Mouse (Mus musculus) forebrain, embryonic 15.5 days (tissue): ENCODE measurements at regions not wholly inside any gene's neighbourhood (a gene's known extent, or its start where the extent isn't known, plus 50 kb on each side); places are given as distances from the start of the nearest gene placed in this dataset.

Experiments used
- ATAC-seq: fragments of 200-750 bp; cut with Nextera tagmentation; replicated peaks from 2 replicates; pipeline ENCODE4 v1.8.0; 2017; ENCODE audit warnings: mild to moderate bottlenecking, moderate TSS enrichment, moderate library complexity
- H3K27ac ChIP-seq: fragments of 300-500 bp; sonication (generic); replicated peaks from 2 replicates; pipeline ENCODE4 v1.5.1; 2015; ENCODE audit warnings: mild to moderate bottlenecking, inconsistent platforms
- H3K27me3 ChIP-seq: fragments of 300-500 bp; sonication (generic); 2 replicates; pipeline ENCODE4 v1.6.1; 2015; ENCODE audit warnings: inconsistent platforms
- H3K36me3 ChIP-seq: fragments of 300-500 bp; sonication (generic); 2 replicates; pipeline ENCODE4 v1.6.1; 2015; ENCODE audit warnings: mild to moderate bottlenecking, inconsistent platforms
- H3K4me1 ChIP-seq: fragments of 300-500 bp; sonication (generic); 2 replicates; pipeline ENCODE4 v1.6.1; 2015; ENCODE audit warnings: inconsistent platforms
- H3K4me2 ChIP-seq: fragments of 300-500 bp; sonication (generic); replicated peaks from 2 replicates; pipeline ENCODE4 v1.6.1; 2015; ENCODE audit warnings: mild to moderate bottlenecking, inconsistent platforms
- H3K4me3 ChIP-seq: fragments of 300-500 bp; sonication (generic); 2 replicates; pipeline ENCODE4 v1.5.1; 2015; ENCODE audit warnings: mild to moderate bottlenecking, inconsistent platforms
- H3K9ac ChIP-seq: fragments of 300-500 bp; sonication (generic); replicated peaks from 2 replicates; pipeline ENCODE4 v1.6.1; 2015; ENCODE audit warnings: mild to moderate bottlenecking, inconsistent platforms
- H3K9me3 ChIP-seq: fragments of 300-500 bp; sonication (generic); 2 replicates; pipeline ENCODE4 v1.6.1; 2016; ENCODE audit warnings: inconsistent platforms
- WGBS: fragments of 180-500 bp; shearing (Covaris S2); methylation state at CpG from one replicate; pipeline ENCODE4 v1.1.7; 2015; ENCODE audit warnings: mixed read lengths; 5-methylcytosine and 5-hydroxymethylcytosine counted together

DNA sequence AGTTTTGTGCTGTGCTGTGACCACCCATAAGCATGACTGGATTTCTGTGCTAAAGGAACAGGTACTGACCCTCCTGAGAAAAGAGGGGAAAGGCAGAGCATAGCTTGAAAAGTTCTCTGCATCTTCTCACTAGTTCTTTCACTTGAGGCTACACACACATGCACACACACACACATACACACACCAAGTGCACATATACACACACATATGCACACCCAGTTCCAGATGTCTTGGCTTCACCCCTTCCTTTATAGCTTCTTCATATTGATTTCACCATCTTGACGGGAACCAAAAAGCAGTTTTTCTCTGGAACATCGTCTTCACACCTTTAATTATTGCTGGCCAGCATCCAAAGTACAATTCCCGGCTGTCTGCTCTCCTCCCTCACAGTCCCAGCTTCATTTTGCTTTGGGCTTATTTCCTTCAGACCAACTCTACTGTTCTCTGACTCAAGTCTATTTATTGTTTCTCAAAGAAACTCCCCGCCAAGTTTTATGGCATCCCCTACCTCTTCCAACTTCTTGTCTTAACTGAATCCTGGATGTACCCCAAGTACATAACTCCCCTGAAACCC lies 160.2 kb upstream of the Ptgfr start:
- no peak overlapping the region for H3K27ac ChIP-seq
- H3K9me3 ChIP-seq = no peaks in the 10 kb centered on the region
- 49% methylated on average over 4 of the region's 4 CpGs for WGBS
- no peak overlapping the region for H3K4me2 ChIP-seq
- no peak for ATAC-seq
- no peaks in the 10 kb centered on the region for H3K27me3 ChIP-seq
- H3K4me3 ChIP-seq = no peak overlapping the region
- H3K9ac ChIP-seq = no peak overlapping the region
- H3K36me3 ChIP-seq = no peaks in the 10 kb centered on the region
- H3K4me1 ChIP-seq = no peaks in the 10 kb centered on the region

DNA sequence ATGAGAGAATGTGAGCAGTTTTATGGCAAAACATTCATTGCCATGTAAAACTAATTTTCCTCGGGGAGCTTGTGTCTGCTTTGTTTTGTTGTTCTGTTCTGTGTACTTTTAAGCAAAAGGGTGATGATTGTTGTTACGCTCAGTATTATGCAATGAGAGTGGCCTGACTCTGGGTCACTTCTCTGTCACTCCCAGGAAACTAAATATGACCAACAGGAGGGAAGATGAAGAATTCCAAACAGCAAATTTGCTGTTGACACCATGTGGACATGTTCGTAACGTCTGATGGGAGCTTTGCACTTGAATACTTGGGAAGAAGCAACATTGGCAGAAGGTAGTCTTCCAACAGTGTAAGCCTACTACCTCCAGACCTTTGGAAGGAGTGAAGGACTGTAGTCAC lies 159.7 kb upstream of the Ptgfr start:
- no peaks in the 10 kb centered on the region for H3K9me3 ChIP-seq
- no peaks in the 10 kb centered on the region for H3K4me1 ChIP-seq
- no peak overlapping the region for H3K27ac ChIP-seq
- H3K36me3 ChIP-seq = no peaks in the 10 kb centered on the region
- WGBS = 86% methylated on average over 4 of the region's 4 CpGs
- ATAC-seq = no peak
- no peak overlapping the region for H3K4me3 ChIP-seq
- H3K27me3 ChIP-seq = no peaks in the 10 kb centered on the region
- no peak overlapping the region for H3K4me2 ChIP-seq
- H3K9ac ChIP-seq = no peak overlapping the region

DNA sequence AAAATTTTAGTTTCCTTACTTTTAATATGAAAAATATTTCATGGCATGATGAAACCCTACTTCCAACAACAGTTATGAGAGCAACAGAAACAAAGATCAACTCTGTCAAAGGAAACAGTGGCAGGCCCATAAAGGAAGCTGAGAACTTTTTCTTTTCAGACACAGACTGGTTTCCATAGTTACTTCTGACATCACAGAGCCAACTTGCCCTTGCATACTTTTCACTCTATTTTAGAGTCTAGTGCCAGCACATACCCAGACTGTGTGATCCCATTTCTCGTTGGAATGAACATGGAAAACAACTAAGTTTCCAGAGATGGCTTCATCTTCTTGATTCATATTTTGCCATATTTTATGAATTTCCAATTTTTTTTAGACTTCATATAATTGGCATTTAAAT lies 150.8 kb upstream of the Ptgfr start:
- Histone ChIP-seq H3K27me3 (no peaks in the 10 kb centered on the region), H3K4me2 (no peak overlapping the region), H3K4me1 (no peaks in the 10 kb centered on the region), H3K9me3 (no peaks in the 10 kb centered on the region), H3K36me3 (no peaks in the 10 kb centered on the region), H3K4me3 (no peak overlapping the region), H3K9ac (no peak overlapping the region), H3K27ac (no peak overlapping the region)
- WGBS = 57% methylated on average over 1 of the region's 1 CpGs
- ATAC-seq = no peak

DNA sequence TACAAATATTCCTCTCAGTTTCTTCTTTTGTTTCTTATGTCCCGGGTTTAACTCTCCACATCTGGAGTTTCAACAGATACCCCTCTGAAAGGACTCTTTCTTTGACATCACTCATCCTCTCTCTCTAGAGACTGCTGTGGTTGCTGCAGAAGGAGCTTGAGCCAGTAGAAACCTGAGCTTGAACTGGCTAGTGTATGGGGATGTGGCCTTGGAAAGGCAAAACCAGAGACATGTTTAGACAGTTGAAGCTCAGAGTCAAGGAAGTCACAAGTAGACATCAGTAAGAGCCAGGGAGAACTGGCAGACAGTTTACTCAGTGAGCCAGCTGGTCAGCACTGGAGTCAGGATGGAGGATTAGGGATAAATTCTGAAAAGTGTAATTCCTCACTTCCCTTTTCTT lies 140.7 kb upstream of the Ptgfr start:
- H3K9ac ChIP-seq = no peak overlapping the region
- whole genome bisulfite sequencing = 77% methylated on average over 1 of the region's 1 CpGs
- H3K4me2 ChIP-seq = no peak overlapping the region

DNA sequence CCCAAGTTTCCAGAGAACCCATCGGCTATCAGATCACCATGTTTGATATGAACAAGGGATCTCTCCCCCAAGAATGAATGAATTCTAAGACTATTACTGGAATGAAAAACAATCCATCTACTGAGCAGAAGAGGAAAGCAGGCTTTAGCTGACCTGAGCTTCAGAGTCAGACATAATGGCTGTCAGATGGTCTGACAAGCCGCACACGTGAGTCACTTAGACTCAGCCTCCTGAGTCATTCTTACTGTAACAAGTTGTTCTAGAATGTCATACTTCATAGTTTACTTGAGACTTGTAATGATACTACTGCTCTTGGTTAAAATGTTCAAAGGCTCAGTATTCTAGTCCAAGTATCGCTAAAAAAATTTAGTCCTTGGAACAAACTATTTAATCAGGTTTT lies 140.2 kb upstream of the Ptgfr start:
- WGBS = 92% methylated on average over 4 of the region's 4 CpGs
- H3K4me1 ChIP-seq = no peaks in the 10 kb centered on the region

More for the DNA sequence above, 140.7 kb upstream of the Ptgfr start:
- Histone ChIP-seq H3K4me3 (no peak overlapping the region), H3K27ac (no peak overlapping the region), H3K36me3 (no peaks in the 10 kb centered on the region), H3K9me3 (no peaks in the 10 kb centered on the region), H3K27me3 (no peaks in the 10 kb centered on the region), H3K4me1 (no peaks in the 10 kb centered on the region)
- ATAC-seq = no peak

DNA sequence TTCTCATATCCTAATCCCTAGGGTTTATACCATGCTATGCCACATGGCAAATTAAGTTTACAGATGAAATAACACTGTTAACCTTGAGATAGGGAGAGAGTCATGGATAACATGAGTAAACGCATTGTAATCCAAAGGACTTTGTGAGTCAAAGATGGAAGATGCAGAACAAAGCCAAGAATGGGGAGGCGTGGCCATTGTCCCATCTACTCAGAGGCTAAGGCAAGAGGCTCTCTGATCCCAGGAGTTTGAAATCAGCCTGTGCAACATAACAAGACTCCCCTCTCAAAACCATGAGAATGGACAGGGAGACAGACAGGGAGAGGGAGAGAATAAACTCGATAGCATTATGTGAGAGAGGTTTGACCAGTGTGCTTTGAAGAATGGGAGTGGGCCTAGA lies 112.4 kb upstream of the Ptgfr start:
- H3K9ac ChIP-seq = no peak overlapping the region
- no peak for ATAC-seq
- no peak overlapping the region for H3K4me3 ChIP-seq
- 87% methylated on average over 3 of the region's 3 CpGs for WGBS
- no peaks in the 10 kb centered on the region for H3K4me1 ChIP-seq
- no peaks in the 10 kb centered on the region for H3K9me3 ChIP-seq
- no peaks in the 10 kb centered on the region for H3K27me3 ChIP-seq
- no peak overlapping the region for H3K4me2 ChIP-seq
- H3K36me3 ChIP-seq = no peaks in the 10 kb centered on the region
- no peak overlapping the region for H3K27ac ChIP-seq

More for the DNA sequence above, 140.2 kb upstream of the Ptgfr start:
- no peak overlapping the region for H3K4me2 ChIP-seq
- H3K9ac ChIP-seq = no peak overlapping the region
- H3K27me3 ChIP-seq = no peaks in the 10 kb centered on the region
- no peaks in the 10 kb centered on the region for H3K9me3 ChIP-seq
- no peak overlapping the region for H3K27ac ChIP-seq
- H3K36me3 ChIP-seq = no peaks in the 10 kb centered on the region
- no peak for ATAC-seq
- no peak overlapping the region for H3K4me3 ChIP-seq

- Histone ChIP-seq H3K36me3 (no peaks in the 10 kb centered on the region), H3K4me3 (no peak overlapping the region), H3K9me3 (no peaks in the 10 kb centered on the region), H3K4me1 (no peaks in the 10 kb centered on the region), H3K4me2 (no peak overlapping the region), H3K27me3 (no peaks in the 10 kb centered on the region), H3K27ac (no peak overlapping the region), H3K9ac (no peak overlapping the region)
- no peak for ATAC-seq
- WGBS = 90% methylated on average over 5 of the region's 5 CpGs
These were observed 110.7 kb upstream of the Ptgfr start for GRCm38 (mm10) chr3:151948015-151948645.

DNA sequence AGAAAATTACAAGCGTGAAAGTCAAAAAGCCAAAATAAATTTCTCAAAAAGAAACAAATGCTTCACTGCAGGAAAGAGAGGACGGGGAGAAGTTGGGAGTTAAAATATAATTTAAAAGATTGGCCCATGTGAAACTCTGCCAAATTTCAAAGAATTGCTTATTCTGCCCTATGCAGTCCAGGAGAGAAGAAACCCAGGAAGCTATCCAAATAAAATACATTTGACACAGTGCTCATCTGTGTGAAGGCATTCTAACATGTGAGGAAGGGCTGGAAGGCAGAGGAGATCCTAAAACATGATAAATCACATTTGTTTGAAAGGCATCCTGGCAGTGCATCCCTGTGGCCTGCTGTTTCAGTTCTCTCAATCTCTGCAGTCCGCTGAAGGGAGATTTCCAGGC lies 108.5 kb upstream of the Ptgfr start:
- no peak overlapping the region for H3K4me3 ChIP-seq
- H3K36me3 ChIP-seq = no peaks in the 10 kb centered on the region
- no peaks in the 10 kb centered on the region for H3K4me1 ChIP-seq
- no peak overlapping the region for H3K9ac ChIP-seq
- no peak overlapping the region for H3K27ac ChIP-seq
- no peaks in the 10 kb centered on the region for H3K27me3 ChIP-seq
- WGBS = 90% methylated on average over 3 of the region's 3 CpGs
- no peak for ATAC-seq
- H3K9me3 ChIP-seq = no peaks in the 10 kb centered on the region
- H3K4me2 ChIP-seq = no peak overlapping the region

GRCm38 (mm10) chr3:151943542-151943941 lies 106.1 kb upstream of the Ptgfr start:
- 72% methylated on average over 3 of the region's 3 CpGs for WGBS
- no peak for ATAC-seq

GRCm38 (mm10) chr3:151938472-151939029 lies 101.1 kb upstream of the Ptgfr start:
- 85% methylated on average over 2 of the region's 2 CpGs for WGBS
- no peak overlapping the region for H3K9ac ChIP-seq
- no peaks in the 10 kb centered on the region for H3K4me1 ChIP-seq
- no peak overlapping the region for H3K27ac ChIP-seq
- no peak overlapping the region for H3K4me2 ChIP-seq
- no peaks in the 10 kb centered on the region for H3K9me3 ChIP-seq
- H3K4me3 ChIP-seq = no peak overlapping the region
- no peaks in the 10 kb centered on the region for H3K36me3 ChIP-seq
- no peak for ATAC-seq
- no peaks in the 10 kb centered on the region for H3K27me3 ChIP-seq

More at GRCm38 (mm10) chr3:151943542-151943941, 106.1 kb upstream of the Ptgfr start:
- Histone ChIP-seq H3K36me3 (no peaks in the 10 kb centered on the region), H3K27me3 (no peaks in the 10 kb centered on the region), H3K9ac (no peak overlapping the region), H3K27ac (no peak overlapping the region), H3K9me3 (no peaks in the 10 kb centered on the region), H3K4me3 (no peak overlapping the region), H3K4me1 (no peaks in the 10 kb centered on the region), H3K4me2 (no peak overlapping the region)

DNA sequence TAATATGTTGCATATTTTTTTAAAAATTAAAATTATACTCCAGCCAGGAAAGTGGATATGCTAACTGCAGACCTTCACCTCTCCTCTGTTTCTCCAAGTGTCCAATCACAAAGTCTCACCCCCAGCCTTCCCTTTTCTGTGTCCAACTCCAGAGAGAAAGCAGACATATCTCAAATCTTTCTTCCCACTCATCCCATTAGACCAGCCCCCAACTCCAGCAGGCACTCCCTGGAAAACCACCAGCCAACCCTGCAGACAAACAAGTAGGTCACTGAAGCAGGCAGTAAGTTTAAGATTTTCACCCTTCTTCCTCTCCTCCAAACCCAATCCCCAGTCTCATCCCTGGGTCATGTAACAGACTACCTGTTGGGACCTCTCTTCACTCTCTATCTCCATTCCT lies 94.2 kb upstream of the Ptgfr start:
- Histone ChIP-seq H3K4me3 (no peak overlapping the region), H3K4me1 (no peaks in the 10 kb centered on the region), H3K36me3 (no peaks in the 10 kb centered on the region), H3K9me3 (no peaks in the 10 kb centered on the region), H3K9ac (no peak overlapping the region), H3K4me2 (no peak overlapping the region), H3K27ac (no peak overlapping the region), H3K27me3 (no peaks in the 10 kb centered on the region)
- ATAC-seq = no peak

DNA sequence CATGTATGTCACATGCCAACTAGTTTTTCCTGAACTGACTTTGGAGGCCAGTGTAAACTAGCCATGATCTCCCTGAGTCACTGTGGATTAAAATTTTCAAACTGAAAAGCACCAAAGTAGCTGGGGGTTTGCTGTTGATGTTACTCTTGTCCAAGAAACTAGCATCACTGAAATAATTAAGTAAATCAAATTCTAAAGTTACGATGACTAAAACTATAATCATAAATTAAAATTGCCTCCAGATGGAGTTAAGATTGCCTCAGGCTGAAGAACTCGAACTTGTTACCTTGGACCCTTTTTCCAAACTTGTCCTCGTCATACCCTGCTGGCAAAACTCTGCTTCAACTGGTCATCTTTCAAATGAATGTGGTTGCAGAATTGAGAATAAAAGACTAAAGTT lies 93.7 kb upstream of the Ptgfr start:
- WGBS = 90% methylated on average over 3 of the region's 3 CpGs
- no peak overlapping the region for H3K4me3 ChIP-seq
- H3K27ac ChIP-seq = no peak overlapping the region
- no peaks in the 10 kb centered on the region for H3K9me3 ChIP-seq
- H3K4me1 ChIP-seq = no peaks in the 10 kb centered on the region
- H3K9ac ChIP-seq = no peak overlapping the region
- no peak for ATAC-seq
- H3K4me2 ChIP-seq = no peak overlapping the region
- H3K36me3 ChIP-seq = no peaks in the 10 kb centered on the region
- no peaks in the 10 kb centered on the region for H3K27me3 ChIP-seq

DNA sequence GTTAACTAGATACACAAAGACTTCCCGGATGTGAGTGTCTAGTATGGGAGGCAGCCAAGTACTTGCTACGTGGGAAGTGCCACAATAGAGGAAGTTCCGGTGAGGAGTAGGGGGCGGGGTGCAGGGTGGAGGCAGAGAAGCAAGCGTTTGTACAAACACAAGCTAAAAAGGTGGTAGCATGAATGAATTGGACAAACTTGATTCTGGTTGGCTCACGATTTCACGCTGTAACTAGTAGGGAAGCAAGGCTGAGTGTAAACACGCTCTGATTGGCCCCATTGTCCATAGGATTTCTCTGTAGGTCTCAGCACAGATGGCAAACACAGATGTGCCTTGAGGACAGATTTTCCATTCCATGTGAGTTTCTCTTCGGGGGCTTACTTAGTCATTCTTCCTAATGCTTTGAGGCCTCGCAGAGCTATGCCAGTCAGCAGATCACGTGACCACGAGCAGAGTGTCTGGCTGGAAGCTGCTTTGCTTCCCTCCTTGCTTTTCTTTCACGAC lies 76.6 kb upstream of the Ptgfr start:
- no peaks in the 10 kb centered on the region for H3K9me3 ChIP-seq
- H3K27ac ChIP-seq = peak overlapping the region; percentile 12
- peak overlapping the region; percentile 22 for H3K4me2 ChIP-seq
- WGBS = 46% methylated on average over 13 of the region's 13 CpGs
- H3K9ac ChIP-seq = no peak overlapping the region
- peak overlapping the region; percentile 1; the same call in 1 of the 2 replicates for H3K4me3 ChIP-seq
- no peaks in the 10 kb centered on the region for H3K36me3 ChIP-seq
- H3K4me1 ChIP-seq = no peaks in the 10 kb centered on the region
- ATAC-seq = peak; percentile 91
- no peaks in the 10 kb centered on the region for H3K27me3 ChIP-seq
